Comparison of ENCODE assay signal across 1 mouse cellular context in the genomic region with DNA sequence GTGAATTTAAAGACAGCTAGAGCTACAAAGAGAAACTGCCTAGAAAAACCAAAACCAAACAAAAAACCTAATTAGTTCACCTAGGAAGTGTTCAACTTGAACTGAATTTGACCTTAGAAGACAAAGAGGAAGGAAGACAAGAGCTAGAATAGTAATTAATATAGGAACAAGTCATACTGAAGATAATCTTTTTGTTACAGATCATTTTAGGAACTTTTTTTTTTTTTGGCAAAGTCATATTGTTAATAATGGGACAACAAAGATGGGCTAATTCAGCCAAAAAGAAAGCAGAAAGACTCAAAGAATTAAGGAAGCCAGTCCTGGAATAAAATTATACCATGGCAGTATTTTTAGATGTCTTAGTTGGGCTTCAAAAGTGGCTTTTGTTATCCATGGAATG.
TF ChIP-seq lines count a peak whose summit lies in the region.

No protein-coding gene starts in this region.

TF ChIP-seq in CH12.LX, 34 proteins besides CTCF, POLR2A, EP300 and RAD21 (continued from another document):
- TF ChIP-seq NRF1 (IDR thresholded peaks at IDR 0.05; ENCODE audit: low read depth, low read length) (no peak), NELFE (IDR thresholded peaks at IDR 0.05; ENCODE audit: low read depth, low read length) (no peak), RCOR1 (conservative IDR thresholded peaks at IDR 0.05; ENCODE audit: low read depth, low read length) (no peak), JUND (conservative IDR thresholded peaks at IDR 0.05; ENCODE audit: low read depth, low read length) (no peak), IRF4 (IDR thresholded peaks at IDR 0.05; ENCODE audit: low read depth, low read length) (no peak), MYC (IDR thresholded peaks at IDR 0.05; ENCODE audit: low read depth, low read length) (no peak), ZC3H11A (IDR thresholded peaks at IDR 0.05; ENCODE audit: low read depth, low read length) (no peak), POLR2AphosphoS2 (IDR thresholded peaks at IDR 0.05; ENCODE audit: low read depth, low read length) (no peak), KAT2A (IDR thresholded peaks at IDR 0.05; ENCODE audit: insufficient replicate concordance, low read length) (no peak), ELF1 (IDR thresholded peaks at IDR 0.05; ENCODE audit: low read depth, low read length) (no peak), UBTF (IDR thresholded peaks at IDR 0.05; ENCODE audit: low read depth, low read length) (no peak)
